Mouse (Mus musculus) kidney, embryonic 14.5 days (tissue): ENCODE measurements around the gene Prkn. TPM values are rescaled to one million over a fixed set of nuclear protein-coding genes. Genes with fewer than 3 reads are reported as not detected.

Source experiments
- ATAC-seq: fragments of 200-750 bp; cut with Nextera tagmentation; 2 replicates; pipeline ENCODE4 v1.8.0; 2017; ENCODE audit warnings: moderate number of reproducible peaks, mild to moderate bottlenecking, moderate TSS enrichment, moderate library complexity; ENCODE audit not compliant: low FRiP score, low TSS enrichment
- H3K27ac ChIP-seq: fragments of 300-500 bp; sonication (generic); 2 replicates; pipeline ENCODE4 v1.5.1; 2014; ENCODE audit warnings: low read depth, mild to moderate bottlenecking, low read length, moderate library complexity, mixed read lengths
- H3K27me3 ChIP-seq: fragments of 300-500 bp; sonication (generic); 2 replicates; pipeline ENCODE4 v1.6.1; 2014; ENCODE audit warnings: mild to moderate bottlenecking, low read length; ENCODE audit not compliant: control insufficient read depth, insufficient read depth
- H3K36me3 ChIP-seq: fragments of 300-500 bp; sonication (generic); 2 replicates; pipeline ENCODE4 v1.6.1; 2014; ENCODE audit warnings: low read length, mixed read lengths; ENCODE audit not compliant: control insufficient read depth, insufficient read depth
- H3K4me1 ChIP-seq: fragments of 300-500 bp; sonication (generic); 2 replicates; pipeline ENCODE4 v1.6.1; 2014; ENCODE audit warnings: low read length, mixed read lengths; ENCODE audit not compliant: control insufficient read depth, insufficient read depth
- H3K4me2 ChIP-seq: fragments of 300-500 bp; sonication (generic); replicated peaks from 2 replicates; pipeline ENCODE4 v1.6.1; 2014; ENCODE audit warnings: low read depth, mild to moderate bottlenecking, low read length
- H3K4me3 ChIP-seq: fragments of 300-500 bp; sonication (generic); 2 replicates; pipeline ENCODE4 v1.5.1; 2014; ENCODE audit warnings: mild to moderate bottlenecking, low read length
- H3K9ac ChIP-seq: fragments of 300-500 bp; sonication (generic); 2 replicates; pipeline ENCODE4 v1.6.1; 2014; ENCODE audit warnings: low read depth, mild to moderate bottlenecking, low read length, moderate library complexity
- H3K9me3 ChIP-seq: fragments of 300-500 bp; sonication (generic); 2 replicates; pipeline ENCODE4 v1.6.1; 2016; ENCODE audit warnings: low read length; ENCODE audit not compliant: control insufficient read depth
- WGBS: fragments of 180-500 bp; shearing (Covaris S2); extraction: QIAGEN DNeasy Blood & Tissue Kit; methylation state at CpG from one replicate; pipeline ENCODE4 v1.1.7; 2014; 5-methylcytosine and 5-hydroxymethylcytosine counted together
- polyA plus RNA-seq: library from polyadenylated mRNA; unstranded; fragments of >200 nt; fragmentation: Nextera tagmentation; extraction: Ambion mirVana; gene quantifications from 2 replicates; pipeline ENCODE4 v1.2.1, GENCODE M21; 2014

The Prkn gene
- polyA plus RNA-seq, 1 experiment from 2014 or later = 2.2 TPM

DNA sequence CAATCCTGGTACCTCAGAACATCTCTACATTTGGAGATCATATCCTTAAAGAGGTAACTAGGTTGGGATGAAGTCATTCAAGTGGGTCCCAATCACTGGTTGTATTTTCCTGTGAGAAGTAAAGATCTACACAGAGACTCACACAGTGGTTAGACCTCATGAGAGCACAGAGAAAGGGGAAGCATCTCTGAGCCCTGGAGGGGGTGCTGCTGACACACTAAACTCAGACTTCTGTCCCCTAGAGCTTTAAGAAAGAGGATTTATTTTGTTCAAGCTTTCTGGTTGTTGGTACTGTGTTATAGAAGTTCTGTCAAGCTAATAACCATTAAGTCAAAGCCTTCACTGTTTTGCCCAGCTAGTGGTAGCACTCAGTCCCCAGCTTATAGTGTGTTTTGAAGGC, 1259.2 kb downstream of the Prkn start:
- no peak for ATAC-seq
- H3K27me3 ChIP-seq = no peaks in the 10 kb centered on the region

DNA sequence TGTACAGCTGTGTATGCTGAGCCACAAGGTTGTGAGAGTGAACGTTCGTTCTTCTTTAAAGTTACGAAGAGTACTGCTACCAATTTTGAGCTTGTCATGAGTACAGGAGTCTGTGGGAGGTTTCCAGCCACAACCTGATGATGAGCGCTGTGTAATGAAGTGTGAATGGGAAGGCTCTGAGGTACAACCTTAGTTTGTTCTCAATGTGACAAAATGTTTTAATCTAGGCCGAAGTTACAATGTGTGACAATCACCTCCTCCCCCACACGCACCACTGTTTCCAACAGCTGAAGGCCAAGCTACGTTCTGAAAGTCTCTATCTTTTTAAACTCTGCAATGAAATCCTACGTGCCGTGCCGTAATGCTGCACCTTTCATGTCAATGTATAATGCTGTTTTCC, 1262.1 kb downstream of the Prkn start:
- Histone ChIP-seq H3K27ac (no peak overlapping the region), H3K4me2 (no peak overlapping the region), H3K9me3 (no peaks in the 10 kb centered on the region), H3K4me1 (no peaks in the 10 kb centered on the region), H3K9ac (no peak overlapping the region), H3K36me3 (no peaks in the 10 kb centered on the region), H3K4me3 (no peak overlapping the region), H3K27me3 (no peaks in the 10 kb centered on the region)
- ATAC-seq = no peak
- 70% methylated on average over 10 of the region's 10 CpGs for WGBS

More for the DNA sequence above, 1259.2 kb downstream of the Prkn start:
- no peak overlapping the region for H3K9ac ChIP-seq
- no peaks in the 10 kb centered on the region for H3K4me1 ChIP-seq
- no peak overlapping the region for H3K4me3 ChIP-seq
- H3K36me3 ChIP-seq = no peaks in the 10 kb centered on the region
- no peak overlapping the region for H3K4me2 ChIP-seq
- no peak overlapping the region for H3K27ac ChIP-seq
- no peaks in the 10 kb centered on the region for H3K9me3 ChIP-seq

DNA sequence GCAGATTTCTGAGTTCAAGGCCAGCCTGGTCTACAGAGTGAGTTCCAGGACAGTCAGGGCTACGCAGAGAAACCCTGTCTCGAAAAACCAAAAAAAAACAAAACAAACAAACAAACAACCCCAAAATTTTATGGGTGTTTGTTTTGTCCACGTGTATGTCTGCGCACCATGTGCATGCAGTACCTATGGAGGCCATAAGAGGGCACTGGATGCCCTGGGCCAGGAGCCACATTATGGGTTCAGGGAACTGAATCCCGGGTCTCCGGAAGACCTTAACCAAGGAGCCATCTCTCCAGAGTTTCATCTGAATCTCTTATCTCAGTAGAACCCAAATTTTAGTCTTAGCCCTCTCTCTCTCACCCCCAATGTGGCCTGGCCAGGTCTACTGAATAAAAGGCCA, 1263.6 kb downstream of the Prkn start:
- no peaks in the 10 kb centered on the region for H3K4me1 ChIP-seq
- 81% methylated on average over 6 of the region's 6 CpGs for WGBS
- no peak overlapping the region for H3K27ac ChIP-seq
- H3K9me3 ChIP-seq = no peaks in the 10 kb centered on the region
- ATAC-seq = no peak
- H3K27me3 ChIP-seq = no peaks in the 10 kb centered on the region
- no peak overlapping the region for H3K4me2 ChIP-seq
- no peak overlapping the region for H3K9ac ChIP-seq
- H3K36me3 ChIP-seq = no peaks in the 10 kb centered on the region
- H3K4me3 ChIP-seq = no peak overlapping the region

DNA sequence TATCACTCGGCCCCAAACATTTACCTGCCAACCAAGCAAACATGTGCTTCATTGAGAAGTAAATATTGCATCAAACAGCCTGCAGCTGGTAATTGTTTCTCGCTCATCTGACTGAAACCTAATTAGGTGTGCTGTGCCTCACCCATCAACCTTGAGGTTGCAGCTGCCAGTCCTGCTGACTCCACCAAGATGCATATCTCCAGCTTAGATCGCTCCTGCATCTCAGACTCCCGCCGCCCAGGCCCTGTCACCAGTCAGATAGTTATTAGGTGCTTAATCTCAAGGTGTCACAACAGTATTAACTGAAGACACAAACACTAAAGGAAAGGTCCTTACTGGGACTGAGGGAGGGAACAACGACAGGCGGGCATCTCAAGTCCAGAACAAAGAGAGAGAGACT, 1264.1 kb downstream of the Prkn start:
- Histone ChIP-seq H3K9ac (no peak overlapping the region), H3K4me3 (no peak overlapping the region), H3K4me2 (no peak overlapping the region), H3K9me3 (no peaks in the 10 kb centered on the region), H3K36me3 (no peaks in the 10 kb centered on the region), H3K4me1 (no peaks in the 10 kb centered on the region), H3K27ac (no peak overlapping the region), H3K27me3 (no peaks in the 10 kb centered on the region)
- WGBS = 74% methylated on average over 7 of the region's 7 CpGs
- ATAC-seq = no peak

DNA sequence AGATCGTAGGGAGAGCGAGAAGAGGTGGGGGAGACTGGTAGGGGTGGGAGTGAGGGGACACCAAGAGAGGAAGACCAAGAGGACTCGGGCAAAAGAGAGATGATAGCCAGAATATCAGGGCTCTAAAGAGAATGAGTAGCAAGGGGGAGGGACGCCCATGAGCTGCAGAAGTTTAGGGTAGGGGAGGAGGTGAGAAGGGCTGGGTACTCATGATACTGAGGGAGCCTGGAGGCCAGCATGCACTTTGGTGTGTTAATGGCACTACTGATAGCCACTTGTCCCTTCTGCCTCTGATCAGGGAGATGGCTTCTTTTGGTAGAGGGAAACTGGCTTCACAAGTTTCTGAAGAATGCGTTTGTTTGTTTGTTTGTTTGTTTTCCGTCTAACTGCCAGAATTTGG, 1264.5 kb downstream of the Prkn start:
- 86% methylated on average over 6 of the region's 6 CpGs for WGBS
- Histone ChIP-seq H3K27ac (no peak overlapping the region), H3K36me3 (no peaks in the 10 kb centered on the region), H3K27me3 (no peaks in the 10 kb centered on the region), H3K4me3 (no peak overlapping the region), H3K9ac (no peak overlapping the region), H3K9me3 (no peaks in the 10 kb centered on the region), H3K4me1 (no peaks in the 10 kb centered on the region), H3K4me2 (no peak overlapping the region)
- ATAC-seq = no peak

DNA sequence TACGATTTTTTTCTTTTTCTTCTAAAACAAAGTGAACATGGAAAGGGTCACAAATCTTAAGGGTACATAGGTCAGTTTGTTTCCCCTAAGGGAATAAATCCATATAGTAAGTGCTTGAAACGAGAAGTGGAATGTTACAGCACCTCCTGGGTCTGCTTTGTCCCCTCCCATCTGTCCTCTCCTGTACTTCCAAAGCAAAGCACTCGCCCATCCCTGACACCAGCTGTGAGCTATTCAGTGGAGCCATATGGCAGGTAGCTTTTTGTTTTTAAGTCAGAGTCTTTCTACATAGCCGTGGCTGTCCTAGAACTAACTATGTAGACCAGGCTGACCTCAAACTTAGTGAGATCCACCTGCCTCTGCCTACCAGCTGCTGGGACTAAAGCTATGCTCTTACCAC, 1266.1 kb downstream of the Prkn start:
- ATAC-seq = no peak
- 37% methylated on average over 4 of the region's 4 CpGs for WGBS
- no peaks in the 10 kb centered on the region for H3K27me3 ChIP-seq

More for the DNA sequence above, 1266.1 kb downstream of the Prkn start:
- no peaks in the 10 kb centered on the region for H3K9me3 ChIP-seq
- H3K4me3 ChIP-seq = no peak overlapping the region
- no peak overlapping the region for H3K4me2 ChIP-seq
- no peak overlapping the region for H3K9ac ChIP-seq
- no peak overlapping the region for H3K27ac ChIP-seq
- no peaks in the 10 kb centered on the region for H3K4me1 ChIP-seq
- no peaks in the 10 kb centered on the region for H3K36me3 ChIP-seq

Other genes starting within 250 kb of the Prkn start
- 1.7 and 2.0 TPM in 2 replicates for gene Pacrg, start 73 bp upstream of the Prkn start, polyA plus RNA-seq